Mouse (Mus musculus) neutrophil, adult 83 days (primary cell): ENCODE data around the gene Rnaset2b. TPM values are rescaled to one million over a fixed set of nuclear protein-coding genes. Genes with fewer than 3 reads are reported as not detected.

Experiments
- total RNA-seq, 2 experiments: library from RNA; stranded (reverse); gene quantifications; one replicate each; pipeline ENCODE4 v1.2.4; 2023

Gene Rnaset2b
- 100 to 1,000 TPM; 199 to 217 TPM for total RNA-seq

GRCm38 (mm10) chr17:6970334-6970733, at the start of gene Rnaset2b:
Gene Rnaset2b (plus strand): TSS chr17:6970634.

GRCm38 (mm10) chr17:6947984-6948768, 22.3 kb upstream of the Rnaset2b start, which contains the start of gene Rsph3b:
Gene Rsph3b (minus strand): TSS chr17:6948682.

GRCm38 (mm10) chr17:6960776-6961175, 9.7 kb upstream of the Rnaset2b start, which contains the start of gene Tagap1:
Gene Tagap1 (minus strand): TSS chr17:6961156.

GRCm38 (mm10) chr17:6978287-6979248, 8.1 kb downstream of the Rnaset2b start, which contains the start of gene Gm49721:
Gene Gm49721 (plus strand): TSS chr17:6978904.

GRCm38 (mm10) chr17:7025257-7025656, 54.8 kb downstream of the Rnaset2b start, which contains the start of gene Gm1604a:
Gene Gm1604a (plus strand): TSS chr17:7025568.

Other genes with a start within 250 kb of the Rnaset2b start
- gene Ezr, start 187.8 kb upstream of the Rnaset2b start, total RNA-seq = 100 to 1,000 TPM; 116 to 126 TPM
- gene Rsph3b, start 22.0 kb upstream of the Rnaset2b start, total RNA-seq = 10 to 100 TPM; 14.1 to 14.7 TPM
- 10 to 100 TPM; 29.4 to 35.6 TPM for gene Tagap1, start 9.5 kb upstream of the Rnaset2b start, total RNA-seq
- under 1 TPM in 1 of 2 experiments, not detected in 1; 0.35 TPM for gene Gm49721, start 8.3 kb downstream of the Rnaset2b start, total RNA-seq
- gene Gm1604a, start 54.9 kb downstream of the Rnaset2b start, total RNA-seq = 1 to 10 TPM; 2.8 to 3.7 TPM
- 10 to 100 TPM; 41.8 to 47.5 TPM for gene Rps6ka2, start 199.5 kb downstream of the Rnaset2b start, total RNA-seq